Mouse (Mus musculus) limb, embryonic 11.5 days (tissue): ENCODE measurements around the gene Mettl26. TPM values are rescaled to one million over a fixed set of nuclear protein-coding genes. Genes with fewer than 3 reads are reported as not detected.
A peak's percentile ranks its signal among the peaks of the same experiment; 100 is the strongest.

Experiments
- ATAC-seq: fragments of 200-750 bp; cut with Nextera tagmentation; 2 replicates; pipeline ENCODE4 v1.8.0; 2017; ENCODE audit warnings: low read depth; ENCODE audit not compliant: insufficient number of reproducible peaks, low FRiP score, low TSS enrichment
- DNase-seq: peaks from one replicate; pipeline ENCODE4 v3.0.0-alpha.2; 2015; ENCODE audit warnings: low spot score
- H3K27ac ChIP-seq: fragments of 300-500 bp; sonication (generic); replicated peaks from 2 replicates; pipeline ENCODE4 v1.5.1; 2014; ENCODE audit warnings: low read depth, mild to moderate bottlenecking, low read length
- H3K27me3 ChIP-seq: fragments of 300-500 bp; sonication (generic); 2 replicates; pipeline ENCODE4 v1.6.1; 2014; ENCODE audit warnings: mild to moderate bottlenecking, low read length, mixed read lengths; ENCODE audit not compliant: control insufficient read depth, insufficient read depth
- H3K36me3 ChIP-seq: fragments of 300-500 bp; sonication (generic); 2 replicates; pipeline ENCODE4 v1.6.1; 2014; ENCODE audit warnings: mild to moderate bottlenecking, low read length, moderate library complexity, mixed read lengths; ENCODE audit not compliant: control insufficient read depth, insufficient read depth
- H3K4me1 ChIP-seq: fragments of 300-500 bp; sonication (generic); 2 replicates; pipeline ENCODE4 v1.6.1; 2014; ENCODE audit warnings: low read length, mixed read lengths; ENCODE audit not compliant: control insufficient read depth, insufficient read depth
- H3K4me2 ChIP-seq: fragments of 300-500 bp; sonication (generic); 2 replicates; pipeline ENCODE4 v1.6.1; 2014; ENCODE audit warnings: low read depth, mild to moderate bottlenecking, moderate library complexity; ENCODE audit not compliant: severe bottlenecking
- H3K4me3 ChIP-seq: fragments of 300-500 bp; sonication (generic); 2 replicates; pipeline ENCODE4 v1.5.1; 2014; ENCODE audit warnings: low read depth, low read length
- H3K9ac ChIP-seq: fragments of 300-500 bp; sonication (generic); 2 replicates; pipeline ENCODE4 v1.6.1; 2014; ENCODE audit warnings: mild to moderate bottlenecking, low read length
- H3K9me3 ChIP-seq: fragments of 300-500 bp; sonication (generic); 2 replicates; pipeline ENCODE4 v1.6.1; 2016; ENCODE audit warnings: low read length; ENCODE audit not compliant: control insufficient read depth
- WGBS: fragments of 180-500 bp; shearing (Covaris S2); extraction: QIAGEN DNeasy Blood & Tissue Kit; methylation state at CpG from one replicate; pipeline ENCODE4 v1.1.7; 2014; 5-methylcytosine and 5-hydroxymethylcytosine counted together
- polyA plus RNA-seq: library from polyadenylated mRNA; unstranded; fragments of >200 nt; fragmentation: Nextera tagmentation; extraction: Ambion mirVana; gene quantifications from 2 replicates; pipeline ENCODE4 v1.2.1, GENCODE M21; 2014

The Mettl26 gene
- polyA plus RNA-seq, 1 experiment from 2014 or later: 60.9 TPM

GRCm38 (mm10) chr17:25880913-25881641 lies 6.2 kb downstream of the Mettl26 start:
- WGBS: 5% methylated on average over 5 of the region's 5 CpGs
- H3K27ac ChIP-seq: peak overlapping the region; percentile 68
- peaks cover 11% of the 10 kb centered on the region for H3K36me3 ChIP-seq
- H3K9ac ChIP-seq: no peak overlapping the region
- no peak overlapping the region for H3K4me3 ChIP-seq
- DNase-seq: peak; percentile 63
- 0 out of 2 replicates have a peak overlapping the region, but pooled peaks have one; percentile 15 for H3K4me2 ChIP-seq
- H3K9me3 ChIP-seq: no peaks in the 10 kb centered on the region
- peaks cover 34% of the 10 kb centered on the region for H3K4me1 ChIP-seq
- H3K27me3 ChIP-seq: no peaks in the 10 kb centered on the region
- no peak for ATAC-seq

- no peaks in the 10 kb centered on the region for H3K9me3 ChIP-seq
- DNase-seq: peak; percentile 46
- peaks cover 11% of the 10 kb centered on the region for H3K36me3 ChIP-seq
- H3K27me3 ChIP-seq: no peaks in the 10 kb centered on the region
- H3K4me3 ChIP-seq: no peak overlapping the region
- no peak overlapping the region for H3K4me2 ChIP-seq
- no peak overlapping the region for H3K9ac ChIP-seq
- no peak for ATAC-seq
- H3K4me1 ChIP-seq: peaks cover 27% of the 10 kb centered on the region
- H3K27ac ChIP-seq: peak overlapping the region; percentile 68
- 14% methylated on average over 4 of the region's 4 CpGs for WGBS
These were observed 6.8 kb downstream of the Mettl26 start for GRCm38 (mm10) chr17:25881691-25882090.

GRCm38 (mm10) chr17:25882306-25882705 lies 7.4 kb downstream of the Mettl26 start:
- H3K27ac ChIP-seq: 0 out of 2 replicates have a peak overlapping the region, but pooled peaks have one; percentile 10
- WGBS: 23% methylated on average over 5 of the region's 5 CpGs
- peaks cover 26% of the 10 kb centered on the region for H3K4me1 ChIP-seq
- no peak overlapping the region for H3K4me2 ChIP-seq
- H3K36me3 ChIP-seq: peaks cover 11% of the 10 kb centered on the region
- no peaks in the 10 kb centered on the region for H3K9me3 ChIP-seq
- no peaks in the 10 kb centered on the region for H3K27me3 ChIP-seq
- no peak for ATAC-seq
- H3K4me3 ChIP-seq: no peak overlapping the region
- 0 out of 2 replicates have a peak overlapping the region, but pooled peaks have one; percentile 24 for H3K9ac ChIP-seq
- DNase-seq: no peak

GRCm38 (mm10) chr17:25883268-25883667 lies 8.4 kb downstream of the Mettl26 start:
- Histone ChIP-seq H3K36me3 (peaks cover 10% of the 10 kb centered on the region), H3K4me3 (no peak overlapping the region), H3K9me3 (no peaks in the 10 kb centered on the region), H3K9ac (no peak overlapping the region), H3K27me3 (no peaks in the 10 kb centered on the region), H3K27ac (no peak overlapping the region), H3K4me1 (peaks cover 26% of the 10 kb centered on the region), H3K4me2 (no peak overlapping the region)
- WGBS: 87% methylated on average over 8 of the region's 8 CpGs
- DNase-seq (no peak), ATAC-seq (no peak)

- H3K36me3 ChIP-seq: peaks cover 10% of the 10 kb centered on the region
- no peaks in the 10 kb centered on the region for H3K9me3 ChIP-seq
- H3K4me3 ChIP-seq: no peak overlapping the region
- DNase-seq (no peak), ATAC-seq (no peak)
- no peak overlapping the region for H3K9ac ChIP-seq
- no peak overlapping the region for H3K27ac ChIP-seq
- H3K4me2 ChIP-seq: no peak overlapping the region
- H3K27me3 ChIP-seq: no peaks in the 10 kb centered on the region
- 85% methylated on average over 3 of the region's 3 CpGs for WGBS
- peaks cover 26% of the 10 kb centered on the region for H3K4me1 ChIP-seq
These were observed 8.9 kb downstream of the Mettl26 start for GRCm38 (mm10) chr17:25883824-25884223.

- DNase-seq (peak; percentile 37), ATAC-seq (no peak)
- Histone ChIP-seq H3K9ac (no peak overlapping the region), H3K4me1 (peaks cover 18% of the 10 kb centered on the region), H3K27ac (no peak overlapping the region), H3K36me3 (peaks cover 10% of the 10 kb centered on the region), H3K27me3 (no peaks in the 10 kb centered on the region), H3K9me3 (no peaks in the 10 kb centered on the region), H3K4me2 (no peak overlapping the region), H3K4me3 (no peak overlapping the region)
- 62% methylated on average over 4 of the region's 4 CpGs for WGBS
These were observed 10.8 kb downstream of the Mettl26 start for GRCm38 (mm10) chr17:25885636-25886035.

- Histone ChIP-seq H3K27me3 (no peaks in the 10 kb centered on the region), H3K4me3 (no peak overlapping the region), H3K4me1 (peaks cover 7% of the 10 kb centered on the region), H3K9me3 (no peaks in the 10 kb centered on the region), H3K36me3 (peaks cover 10% of the 10 kb centered on the region), H3K9ac (no peak overlapping the region), H3K4me2 (no peak overlapping the region), H3K27ac (no peak overlapping the region)
- ATAC-seq: no peak
- no peak for DNase-seq
These were observed 11.9 kb downstream of the Mettl26 start for GRCm38 (mm10) chr17:25886806-25887205.

- Histone ChIP-seq H3K4me2 (no peak overlapping the region), H3K27ac (no peak overlapping the region), H3K9me3 (no peaks in the 10 kb centered on the region), H3K27me3 (no peaks in the 10 kb centered on the region), H3K9ac (no peak overlapping the region), H3K4me1 (no peaks in the 10 kb centered on the region), H3K4me3 (no peak overlapping the region), H3K36me3 (peaks cover 10% of the 10 kb centered on the region)
- ATAC-seq (no peak), DNase-seq (no peak)
- 90% methylated on average over 10 of the region's 10 CpGs for WGBS
These were observed 12.6 kb downstream of the Mettl26 start for GRCm38 (mm10) chr17:25887467-25887866.

- H3K9me3 ChIP-seq: no peaks in the 10 kb centered on the region
- H3K9ac ChIP-seq: no peak overlapping the region
- no peak overlapping the region for H3K27ac ChIP-seq
- DNase-seq: no peak
- WGBS: 84% methylated on average over 3 of the region's 3 CpGs
- no peak overlapping the region for H3K4me2 ChIP-seq
- no peaks in the 10 kb centered on the region for H3K27me3 ChIP-seq
- peaks cover 7% of the 10 kb centered on the region for H3K36me3 ChIP-seq
- no peaks in the 10 kb centered on the region for H3K4me1 ChIP-seq
- ATAC-seq: no peak
- H3K4me3 ChIP-seq: no peak overlapping the region
These were observed 14.0 kb downstream of the Mettl26 start for GRCm38 (mm10) chr17:25888837-25889236.
